Mouse (Mus musculus) thymus, postnatal 36 days (tissue): ENCODE measurements around the gene Pitx2.

Experiments
- DNase-seq, 2 experiments: peaks; one replicate each; pipeline ENCODE4 v3.0.0; 2022; ENCODE audit warnings: mixed read lengths in 2 of 2

Gene Pitx2

DNA sequence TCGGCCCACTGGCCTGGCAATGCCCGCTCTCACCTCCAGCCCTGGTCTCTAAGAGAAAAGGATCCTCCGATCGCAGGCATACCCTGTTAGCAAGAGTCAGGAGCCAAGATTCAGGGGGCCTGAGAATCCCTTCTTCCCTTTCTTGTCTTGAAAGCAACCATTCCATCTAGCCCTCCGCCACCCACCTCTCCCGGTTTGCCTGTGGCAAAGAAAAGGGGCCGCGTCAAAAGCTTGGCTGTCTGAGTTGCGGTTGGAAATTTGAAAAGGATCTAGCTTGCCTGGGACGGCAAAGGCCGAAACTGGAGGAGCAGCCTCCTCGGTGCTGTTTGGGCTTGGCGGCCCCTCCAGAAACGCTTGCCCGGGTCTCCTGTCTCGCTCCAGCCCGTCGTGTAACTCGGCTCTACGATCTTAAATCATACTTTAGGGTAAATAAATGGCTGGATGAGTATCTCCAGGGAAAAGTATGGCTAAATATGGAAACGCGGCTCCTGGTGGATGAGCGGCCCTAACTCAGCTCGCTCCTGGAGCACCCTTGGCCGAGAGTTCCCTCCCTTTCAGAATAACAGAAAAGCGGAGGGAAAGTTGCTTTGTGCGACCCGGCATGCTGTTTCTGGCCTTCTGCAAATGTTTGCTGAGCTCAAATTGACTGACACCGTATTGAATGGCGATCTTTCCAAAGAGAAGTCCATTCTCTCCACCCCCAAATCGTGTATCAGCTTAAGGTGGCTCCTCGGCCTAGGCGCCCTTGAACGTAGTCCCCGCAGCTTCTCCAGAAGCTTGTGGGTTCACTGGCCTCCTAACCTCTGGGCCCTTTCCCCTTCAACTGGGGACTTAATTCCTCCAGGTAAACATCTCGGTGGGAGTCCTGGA lies 3.4 kb downstream of the Pitx2 start:
- DNase-seq, result no peak

DNA sequence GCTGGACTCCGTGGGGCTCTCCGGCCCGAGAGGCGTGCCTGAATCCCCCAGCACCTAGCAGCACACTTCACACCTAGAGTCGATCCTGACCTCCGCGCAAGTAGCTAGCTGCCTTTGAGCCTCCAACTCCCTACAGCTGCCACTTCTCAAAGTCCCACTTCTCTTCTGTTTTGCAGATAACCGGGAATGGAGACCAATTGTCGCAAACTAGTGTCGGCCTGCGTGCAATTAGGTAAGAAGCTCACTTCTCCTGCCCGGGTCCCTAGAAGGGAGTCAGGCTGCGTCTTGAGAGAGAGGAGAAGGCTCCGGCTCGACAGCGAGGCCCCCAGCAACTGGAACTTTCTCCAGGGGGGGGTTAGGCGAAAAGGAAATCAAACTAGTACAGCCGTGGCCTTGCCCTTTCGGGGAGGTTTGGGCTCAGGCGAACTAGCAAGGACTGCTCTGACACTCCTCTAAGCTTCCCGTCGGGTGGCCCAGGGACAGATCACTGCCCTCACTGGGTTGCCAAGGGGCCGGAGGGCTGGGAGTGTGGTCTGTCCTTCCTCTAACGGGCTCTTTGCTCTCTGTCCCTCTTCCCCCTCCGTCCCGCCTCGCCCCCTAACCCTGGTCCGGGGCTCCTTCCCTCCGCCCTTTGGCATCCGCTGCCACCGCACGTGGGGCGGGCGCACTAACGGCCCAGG lies 4.2 kb downstream of the Pitx2 start:
- DNase-seq, result no peak

DNA sequence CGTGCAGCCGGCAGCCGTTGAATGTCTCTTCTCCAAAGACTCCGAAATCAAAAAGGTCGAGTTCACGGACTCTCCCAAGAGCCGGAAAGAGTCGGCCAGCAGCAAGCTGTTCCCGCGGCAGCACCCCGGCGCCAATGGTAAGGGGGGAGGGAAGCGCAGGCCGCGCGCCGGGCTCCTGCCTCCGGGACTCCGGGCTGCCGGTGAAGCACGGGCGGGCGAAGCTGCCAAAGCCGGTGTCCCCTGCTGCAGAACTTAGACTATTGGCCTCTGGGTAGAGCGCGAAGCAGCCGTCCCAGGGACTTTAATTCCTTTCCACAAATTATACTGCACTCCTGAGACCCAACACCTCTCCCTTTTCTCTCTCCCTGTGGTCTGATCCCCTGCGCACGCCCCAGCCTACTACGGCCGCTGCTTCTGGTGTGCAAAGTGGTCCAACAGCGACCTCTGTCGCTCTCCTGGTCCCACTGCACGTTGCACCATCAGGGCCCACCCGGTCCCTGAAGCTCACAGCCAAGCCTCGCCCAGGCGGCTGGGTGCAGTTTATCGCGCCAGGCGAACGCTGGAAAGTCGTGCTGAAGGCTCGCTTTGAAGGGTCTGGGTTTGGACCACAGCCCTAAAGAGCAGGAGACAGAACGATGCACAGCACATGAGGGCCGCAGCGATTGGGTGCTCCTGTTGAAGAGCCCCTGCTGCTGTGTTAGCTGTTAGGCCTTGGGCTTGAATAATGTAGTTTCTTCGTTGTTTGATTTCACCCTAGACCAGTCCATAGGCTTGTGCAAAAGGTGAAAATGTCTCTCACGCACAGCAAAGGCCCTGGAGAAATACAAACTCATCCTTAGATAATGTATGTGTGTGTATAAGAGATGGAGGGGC lies 5.0 kb downstream of the Pitx2 start:
- peak; percentile 22 to 31 for DNase-seq

DNA sequence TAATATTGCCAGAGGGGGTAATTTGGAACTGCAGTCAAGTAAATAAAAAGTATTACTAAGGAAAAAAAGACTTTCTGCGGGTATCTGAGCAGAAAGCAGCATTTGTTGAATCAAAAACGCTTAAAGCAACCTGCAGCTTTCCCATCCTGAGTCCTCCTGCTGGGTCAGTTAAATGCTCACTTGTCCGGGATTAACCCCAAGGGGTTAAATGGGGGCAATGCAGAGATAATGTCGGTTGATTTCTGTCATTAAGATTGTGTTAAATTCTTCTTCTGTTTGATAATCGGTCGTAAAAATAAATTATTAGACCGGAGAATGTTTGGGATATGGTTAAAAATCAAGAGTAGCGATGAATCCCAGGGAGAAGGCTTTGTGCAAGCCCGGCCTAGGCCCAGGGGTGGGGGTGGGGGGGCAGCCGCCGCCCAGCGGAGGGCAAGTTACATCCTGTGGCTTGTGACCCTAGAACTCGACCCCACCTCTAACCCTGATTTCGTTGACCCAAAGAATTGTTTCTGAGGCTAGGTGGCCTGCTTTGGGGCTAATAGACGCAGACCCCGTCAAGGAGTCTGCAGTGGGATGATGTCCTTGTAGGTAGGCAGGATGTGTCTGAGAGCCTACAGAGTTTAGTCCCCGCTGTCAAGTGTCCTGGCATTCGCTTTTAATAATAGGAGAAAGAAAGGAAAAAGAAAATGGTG lies 6.0 kb downstream of the Pitx2 start:
- no peak for DNase-seq

DNA sequence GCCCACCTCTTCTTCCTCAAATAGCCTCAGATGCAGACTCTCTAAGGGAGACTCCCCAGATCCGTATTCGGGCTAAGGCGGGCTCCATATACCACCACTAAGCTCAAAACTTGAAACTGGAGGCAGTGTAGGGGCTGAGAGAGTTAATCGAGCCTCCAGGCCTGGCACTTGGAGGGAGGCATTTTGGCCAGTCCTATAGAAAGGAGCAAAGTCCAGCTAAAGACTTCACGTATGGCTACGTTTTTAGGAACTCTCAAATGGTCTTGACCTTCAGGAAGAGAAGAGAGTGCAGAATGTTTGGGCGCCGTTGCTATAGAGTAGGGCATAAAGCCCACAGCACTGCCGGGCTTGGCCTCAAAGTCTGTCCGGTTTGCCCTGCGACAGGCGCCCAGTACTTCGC lies 7.1 kb downstream of the Pitx2 start:
- no peak for DNase-seq

DNA sequence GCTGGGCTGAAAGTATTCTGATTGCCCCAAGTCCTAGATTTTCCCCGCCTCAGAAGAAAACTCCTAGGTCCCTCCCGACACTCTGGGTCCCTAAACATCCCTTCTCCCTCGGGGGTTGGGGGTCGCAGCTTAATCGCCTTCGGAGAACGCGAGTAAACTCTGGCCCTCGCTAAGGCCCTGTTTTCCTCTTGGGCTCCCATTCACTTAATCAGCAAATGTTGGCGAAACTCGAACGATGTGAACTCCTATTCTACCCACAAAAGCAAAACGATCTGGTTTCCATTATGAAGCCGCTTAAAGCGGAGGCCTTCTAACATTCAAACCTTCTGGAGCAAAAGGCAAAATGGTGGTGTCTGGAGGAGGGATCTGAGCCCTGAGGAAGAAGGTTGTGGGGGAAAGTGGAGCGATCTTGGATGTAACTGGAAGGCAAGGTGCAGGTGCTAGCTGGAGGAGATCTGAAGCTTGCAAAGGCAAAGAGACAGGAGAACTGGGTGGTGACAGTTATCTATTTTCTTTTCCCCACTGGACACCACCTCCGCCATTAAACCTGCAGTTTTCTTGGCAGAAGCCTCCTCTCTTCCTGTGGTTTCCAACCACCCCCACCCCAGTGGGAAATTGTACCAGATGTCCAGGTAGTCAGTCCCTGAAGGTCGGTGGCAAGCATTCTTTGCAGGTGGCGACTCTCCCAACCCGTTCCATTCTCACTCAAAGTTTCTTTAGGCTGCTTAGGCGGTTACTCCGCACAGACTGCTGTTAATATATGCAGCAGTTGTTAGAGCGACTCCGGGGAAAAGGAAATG lies 7.8 kb downstream of the Pitx2 start:
- no peak for DNase-seq

DNA sequence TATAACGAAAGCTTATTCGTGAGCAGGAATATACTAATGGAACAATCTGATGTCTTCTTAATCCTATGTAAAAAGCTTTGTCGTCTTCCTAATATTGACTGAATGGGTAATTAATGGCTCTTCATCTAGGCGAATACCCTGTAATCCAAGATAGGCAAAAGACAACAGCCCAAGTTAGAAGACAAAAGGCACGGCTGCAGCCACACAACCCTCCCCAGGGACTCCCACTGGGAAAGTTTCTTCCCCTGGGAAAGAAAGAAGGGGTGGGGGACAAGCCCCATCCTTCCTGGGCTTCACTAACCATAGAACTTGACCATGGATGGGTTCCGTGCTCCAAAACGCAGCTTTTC lies 8.3 kb downstream of the Pitx2 start:
- no peak for DNase-seq

DNA sequence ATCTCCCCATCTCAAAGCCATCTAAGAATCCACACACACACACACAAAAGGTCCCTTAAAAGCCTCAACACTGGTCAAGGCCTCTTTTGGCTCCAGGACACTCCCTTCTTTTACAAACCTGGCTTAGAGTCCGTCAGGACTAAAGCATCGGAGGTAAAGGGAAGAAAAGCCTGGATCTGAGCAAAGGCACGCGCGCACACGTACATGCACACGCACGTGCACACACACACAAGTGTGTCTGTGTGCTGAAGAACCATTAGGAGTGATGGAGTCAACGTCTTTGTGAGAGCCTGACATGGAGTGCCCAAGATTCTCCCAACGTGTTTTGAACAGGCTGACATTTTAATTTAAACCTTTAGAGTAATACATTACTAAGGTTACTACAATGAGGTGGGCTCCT lies 8.7 kb downstream of the Pitx2 start:
- DNase-seq, result no peak

DNA sequence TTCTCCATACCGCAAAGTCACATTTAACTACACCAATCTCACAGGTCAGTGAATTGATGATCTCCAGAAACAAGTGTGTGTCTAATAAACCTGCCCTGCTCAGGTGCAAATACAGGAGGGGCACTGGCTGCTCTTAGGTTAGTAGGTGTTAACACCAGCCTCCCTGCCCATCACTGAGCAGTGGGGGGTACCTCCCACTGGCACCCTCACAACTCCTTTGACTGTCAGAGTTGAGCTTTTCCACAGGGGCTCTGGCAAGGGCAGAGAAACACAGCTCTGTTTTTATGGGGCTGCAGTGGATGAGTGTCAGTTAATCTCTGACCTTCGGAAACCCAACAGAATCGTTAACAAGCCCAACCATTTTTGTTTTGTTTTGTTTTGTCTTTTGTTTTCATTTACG lies 9.6 kb downstream of the Pitx2 start:
- no peak for DNase-seq

DNA sequence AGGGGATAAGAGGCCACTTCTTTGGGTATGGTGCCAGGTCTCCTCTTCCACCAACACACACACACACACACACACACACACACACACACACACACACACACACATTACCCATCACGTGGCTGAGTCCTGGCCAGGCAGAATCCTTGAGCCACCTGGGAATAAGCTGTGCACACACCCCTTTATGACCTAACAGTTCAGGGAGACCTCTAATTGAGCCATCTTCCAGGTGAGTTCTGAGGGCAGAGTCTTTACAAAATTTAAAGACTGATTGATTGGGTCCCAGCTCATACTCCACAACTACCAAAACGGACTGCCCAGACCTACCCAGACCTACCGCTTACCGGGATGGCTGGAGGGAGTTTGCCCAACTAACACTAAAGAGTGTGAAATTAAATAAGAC lies 10.1 kb downstream of the Pitx2 start:
- no peak for DNase-seq

DNA sequence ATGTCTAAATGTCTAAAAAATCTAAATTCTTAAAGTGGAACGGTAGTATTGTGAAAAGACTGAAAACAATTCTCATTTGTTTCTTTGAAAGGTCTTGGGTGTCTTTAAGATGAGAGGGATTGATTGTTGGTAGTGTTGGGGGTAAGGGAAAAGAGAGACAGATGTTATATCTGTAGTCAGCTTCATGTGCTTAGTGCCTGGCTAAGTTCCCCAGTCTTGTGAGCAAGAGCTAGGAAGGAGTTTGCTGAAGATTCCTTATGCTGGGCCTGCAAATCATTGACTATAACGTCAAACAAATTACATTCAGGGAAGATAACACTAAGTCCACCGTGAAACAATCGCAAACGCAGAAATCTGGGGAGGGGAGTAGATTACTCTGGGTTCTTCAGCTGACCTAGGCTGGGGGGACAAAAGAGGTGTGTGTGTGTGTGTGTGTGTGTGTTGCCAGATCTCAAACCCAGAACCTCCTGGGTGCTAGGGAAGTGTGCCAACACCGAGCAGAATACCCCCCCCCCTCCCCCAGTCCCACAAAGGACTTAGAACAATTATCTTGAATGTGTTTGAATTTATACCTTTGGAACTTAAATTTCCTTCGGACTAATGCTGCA lies 12.5 kb downstream of the Pitx2 start:
- DNase-seq, result no peak

DNA sequence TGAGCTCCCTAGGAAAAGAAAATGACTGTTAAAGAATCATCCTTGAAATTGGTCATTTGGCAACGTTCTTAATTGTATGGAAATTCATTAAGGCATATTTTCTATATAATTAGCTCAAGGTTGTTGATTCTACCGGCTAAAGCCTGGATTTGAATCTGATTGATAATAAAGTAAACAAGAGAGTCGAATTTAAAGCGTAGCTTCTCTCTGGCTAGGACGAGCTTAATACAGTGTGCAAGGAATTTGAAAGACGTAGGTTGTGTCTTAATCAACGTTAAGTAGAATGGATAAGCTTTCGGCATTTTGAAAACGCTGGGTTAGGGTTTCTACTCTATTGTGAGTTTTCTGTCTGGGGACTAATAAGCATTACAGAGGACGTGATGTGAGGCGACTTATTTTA lies 13.1 kb downstream of the Pitx2 start:
- DNase-seq, result no peak

DNA sequence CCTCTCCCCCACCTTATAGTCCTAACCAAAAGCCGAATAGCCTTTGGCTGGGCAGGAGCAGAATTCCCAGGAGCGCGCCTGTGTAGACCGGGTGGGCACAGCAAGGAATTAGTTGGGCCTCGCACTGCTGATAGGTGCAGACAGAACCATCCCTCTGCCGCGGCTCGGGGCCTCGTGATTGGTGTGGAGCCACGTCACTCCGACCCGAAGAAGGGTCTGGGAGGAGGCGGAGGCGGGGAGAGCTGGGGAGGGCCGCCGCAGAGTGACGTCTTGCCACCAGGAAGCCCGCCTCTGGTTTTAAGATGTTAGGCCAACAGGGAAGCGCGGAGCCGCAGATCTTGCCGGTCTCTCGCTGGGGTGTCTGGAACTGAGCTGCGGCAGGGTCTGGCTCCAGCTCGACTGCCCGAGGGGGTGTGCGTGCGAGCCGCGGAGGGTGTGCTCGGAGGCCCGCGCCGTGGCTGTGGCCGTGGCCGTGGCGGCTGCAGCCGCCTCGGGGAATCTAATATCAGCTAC lies 14.0 kb downstream of the Pitx2 start:
- peak; percentile 71 to 79 for DNase-seq

DNA sequence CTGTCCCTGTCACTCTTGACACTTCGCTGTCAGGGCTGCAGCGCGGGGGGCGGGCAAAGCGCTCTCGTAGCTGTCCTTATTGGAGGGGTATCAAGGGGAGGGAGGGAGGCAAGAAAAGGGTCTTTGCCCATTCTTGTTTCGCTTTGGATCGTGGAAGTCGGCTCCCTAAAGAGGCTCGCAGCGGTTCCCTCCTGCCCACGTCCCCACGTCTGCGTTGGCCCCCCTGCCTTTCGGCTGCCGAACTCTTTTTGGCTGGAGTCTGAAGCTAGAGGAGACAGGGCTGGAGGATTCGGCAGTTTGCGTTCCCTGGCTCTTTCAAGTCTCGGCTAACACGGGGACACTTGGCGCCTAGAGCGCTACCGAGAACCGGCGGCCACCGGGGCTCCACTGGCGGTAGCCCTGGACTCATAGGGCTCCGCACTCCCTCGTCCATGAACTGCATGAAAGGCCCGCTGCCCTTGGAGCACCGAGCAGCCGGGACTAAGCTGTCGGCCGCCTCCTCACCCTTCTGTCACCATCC lies 14.5 kb downstream of the Pitx2 start:
- DNase-seq, result no peak

DNA sequence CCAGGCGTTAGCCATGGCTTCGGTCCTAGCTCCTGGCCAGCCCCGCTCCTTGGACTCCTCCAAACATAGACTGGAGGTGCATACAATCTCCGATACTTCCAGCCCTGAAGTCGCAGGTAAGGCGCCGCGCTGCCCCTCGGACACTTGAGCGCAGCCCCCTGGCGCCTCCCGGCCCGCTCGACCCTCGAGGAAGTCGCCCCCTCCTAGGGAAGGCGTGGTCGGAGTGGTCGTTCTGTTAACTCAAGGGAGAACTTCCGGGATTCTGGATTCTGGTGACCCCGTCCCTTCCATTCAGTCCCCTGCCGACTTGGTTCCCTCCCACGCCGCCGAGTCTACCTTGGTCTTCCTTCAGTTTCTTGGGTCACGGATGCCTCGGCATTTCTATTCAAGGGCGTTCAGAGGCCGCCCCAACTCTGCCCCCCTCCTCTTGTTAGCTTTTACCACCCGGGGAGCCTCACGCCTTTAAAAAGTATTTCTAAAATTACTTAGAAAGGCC lies 15.0 kb downstream of the Pitx2 start:
- no peak for DNase-seq

DNA sequence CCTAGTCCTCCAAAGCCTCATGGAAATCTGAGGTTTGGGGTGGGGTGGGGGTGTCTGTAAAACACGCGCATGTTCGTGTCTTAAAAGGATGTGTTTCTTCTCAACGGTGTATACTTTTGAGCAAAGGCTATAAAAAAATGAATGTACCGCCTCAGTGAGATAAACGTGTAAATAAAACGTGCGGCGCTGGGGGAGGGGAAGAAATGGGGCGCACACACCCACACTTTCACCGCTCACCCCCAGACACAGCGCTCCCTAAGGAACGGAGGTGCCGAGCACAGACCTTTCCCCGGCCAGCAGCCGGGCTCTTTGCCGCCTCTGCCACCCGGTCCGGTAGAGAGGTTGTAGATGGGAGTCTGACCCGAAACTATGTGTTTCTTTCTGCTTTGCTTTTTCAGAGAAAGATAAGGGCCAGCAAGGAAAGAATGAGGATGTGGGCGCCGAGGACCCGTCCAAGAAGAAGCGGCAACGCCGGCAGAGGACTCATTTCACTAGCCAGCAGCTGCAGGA lies 15.6 kb downstream of the Pitx2 start:
- no peak for DNase-seq

DNA sequence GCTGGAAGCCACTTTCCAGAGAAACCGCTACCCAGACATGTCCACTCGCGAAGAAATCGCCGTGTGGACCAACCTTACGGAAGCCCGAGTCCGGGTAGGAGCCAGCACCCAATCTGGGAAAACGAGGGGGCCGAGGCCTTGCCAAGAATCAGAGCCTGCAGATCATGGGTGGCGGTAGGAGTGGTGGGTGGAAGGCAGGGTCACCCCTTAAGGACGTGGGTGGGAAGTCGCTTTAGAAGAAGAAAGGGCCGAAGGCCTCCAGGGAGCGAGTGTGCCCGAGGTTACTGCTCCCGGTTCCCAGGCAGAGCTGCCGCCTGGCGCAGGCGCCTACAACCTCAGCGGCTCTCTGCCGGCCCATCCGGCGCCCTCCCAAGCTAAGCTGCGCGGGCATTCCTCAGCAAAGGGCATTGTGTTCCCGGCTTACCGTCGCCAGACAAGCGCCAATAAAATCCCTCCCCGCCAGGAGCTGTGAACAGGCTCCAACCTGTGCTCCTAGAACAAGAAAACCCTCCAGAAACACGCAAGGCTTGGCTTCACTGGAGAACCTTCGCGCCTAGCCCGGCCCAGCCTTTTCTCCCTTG lies 16.2 kb downstream of the Pitx2 start:
- no peak for DNase-seq

DNA sequence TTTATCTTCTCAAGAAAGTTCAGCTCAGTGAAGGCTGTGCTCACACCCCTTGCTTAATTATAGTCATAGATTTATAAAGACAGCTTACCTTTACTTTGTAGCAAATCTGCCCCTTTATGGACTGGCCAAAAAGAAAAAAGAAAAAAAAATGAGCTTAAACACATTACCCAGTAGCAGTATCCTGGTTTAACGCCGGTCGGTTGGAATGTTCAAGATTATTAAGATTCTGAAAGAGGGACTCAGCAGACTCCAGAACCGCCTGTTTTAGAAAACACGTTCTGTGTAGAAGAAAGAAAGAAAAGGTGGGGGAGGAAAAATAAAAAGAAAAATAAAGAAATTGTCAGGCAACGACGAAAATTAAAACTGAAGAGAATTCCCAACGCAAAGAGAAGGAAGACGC lies 16.8 kb downstream of the Pitx2 start:
- DNase-seq, result no peak

DNA sequence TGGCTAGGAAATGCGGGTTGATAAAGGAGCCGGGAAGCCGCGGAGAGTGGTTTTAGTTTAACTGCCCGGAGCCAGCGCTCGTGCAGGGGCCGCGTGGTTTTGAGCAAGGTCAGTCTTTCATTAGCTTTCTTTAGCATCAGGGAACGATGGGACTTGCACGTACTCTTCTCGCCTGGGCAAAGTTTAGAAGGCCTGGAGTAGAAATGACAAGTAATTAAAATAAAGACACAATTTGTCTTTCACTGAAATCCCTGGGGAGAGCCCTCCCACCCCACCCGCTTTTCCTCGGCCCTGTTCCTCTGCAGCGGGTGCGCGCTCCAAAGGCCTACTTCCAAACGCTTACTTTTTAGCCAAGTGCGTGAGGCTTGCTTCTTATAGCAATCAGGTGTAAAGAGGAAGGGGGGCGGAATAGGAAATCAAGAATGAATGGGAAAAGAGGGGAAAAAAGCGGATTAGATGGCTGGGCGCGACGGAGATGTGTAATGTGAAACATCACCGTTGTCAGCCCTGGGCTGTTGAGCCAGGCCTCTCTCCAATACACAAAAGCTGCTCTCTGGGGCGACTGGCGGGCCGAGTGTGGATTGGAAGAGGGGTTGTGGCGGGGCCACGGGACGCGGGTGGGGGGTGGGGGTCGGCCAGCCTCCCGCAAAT lies 17.4 kb downstream of the Pitx2 start:
- no peak for DNase-seq

DNA sequence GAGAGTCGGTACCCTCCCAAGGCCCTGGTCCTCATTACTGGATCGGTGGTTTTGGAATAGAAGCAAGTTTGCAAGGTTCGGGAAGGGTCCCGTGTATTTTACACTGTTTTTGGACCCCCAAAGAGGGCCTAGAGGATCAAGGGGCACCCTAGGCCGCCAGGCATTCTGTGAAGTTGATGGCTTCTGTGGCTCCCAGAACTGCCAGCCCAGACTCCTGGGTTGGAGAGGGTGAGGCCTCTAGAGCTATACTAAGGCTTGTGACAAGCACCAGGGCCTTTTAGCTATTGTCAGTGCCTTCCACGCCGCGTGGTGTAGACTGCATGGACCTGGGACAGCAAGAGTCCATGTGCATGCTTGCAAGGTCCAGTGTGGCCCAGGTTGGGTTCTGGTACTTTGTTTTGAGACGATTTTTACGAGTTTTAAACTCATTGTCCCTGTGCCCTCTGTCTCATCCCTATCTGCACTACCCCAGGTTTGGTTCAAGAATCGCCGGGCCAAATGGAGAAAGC lies 18.2 kb downstream of the Pitx2 start:
- DNase-seq, result no peak
